Mouse (Mus musculus) embryonic fibroblast, embryonic 13.5 days (primary cell): Measurements from ENCODE around the gene B4galt2.

ENCODE experiments used
- CTCF ChIP-seq: IDR thresholded peaks from 2 replicates; pipeline ENCODE4 v1.5.1; 2011; ENCODE audit warnings: mild to moderate bottlenecking, control low read depth, low read length, moderate library complexity, borderline replicate concordance; ENCODE audit not compliant: insufficient read depth
- POLR2A ChIP-seq: IDR thresholded peaks from 2 replicates; pipeline ENCODE4 v1.6.1; 2011; ENCODE audit warnings: low read depth, mild to moderate bottlenecking, control low read depth, low read length, moderate library complexity

DNA sequence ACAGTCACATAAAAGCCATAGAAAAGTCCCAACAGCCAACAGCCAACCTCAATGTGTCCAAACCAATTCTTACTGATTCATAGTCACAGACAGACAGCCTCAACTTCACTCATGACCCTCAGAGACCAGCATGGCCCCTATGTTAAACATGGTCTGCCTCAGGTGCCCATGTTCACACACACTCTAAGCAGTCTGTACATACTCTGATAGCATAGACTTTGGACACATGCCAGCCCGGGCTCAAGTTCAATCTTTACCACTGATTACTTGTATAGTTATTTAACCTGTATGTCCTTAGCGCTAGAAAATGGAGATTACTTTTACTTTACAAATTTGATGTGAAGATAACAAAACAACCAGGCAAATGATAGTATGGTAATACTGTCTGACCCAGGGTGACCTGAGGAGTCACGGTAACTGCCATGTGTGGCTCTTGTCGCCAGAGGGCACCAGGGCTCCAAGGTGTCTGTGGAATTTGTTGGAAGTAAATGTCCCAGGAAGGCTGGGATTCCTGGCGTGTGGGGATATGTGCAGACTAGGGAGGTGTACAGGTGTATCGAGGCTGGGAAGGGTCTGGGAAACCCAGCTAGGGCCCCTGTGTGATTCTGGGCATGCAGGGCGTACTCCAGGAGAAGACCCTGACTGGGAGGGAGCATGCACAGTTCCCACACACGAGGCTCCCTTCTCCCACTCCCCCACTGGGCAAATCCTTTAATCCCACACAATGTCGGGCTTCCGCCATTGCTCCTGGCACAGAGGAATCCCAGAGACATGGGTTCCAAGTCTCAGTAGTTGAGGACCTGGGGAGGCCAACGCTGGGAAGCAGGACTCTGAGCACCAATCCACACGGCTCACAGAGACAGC, 53.8 kb downstream of the B4galt2 start:
- TF ChIP-seq POLR2A (no peak), CTCF (peak; percentile 93)
